ENCODE assay signal across 9 mouse cellular contexts in genomic region chr9:121794972-121795539, GRCm38 (mm10). TPM values are rescaled to one million over a fixed set of nuclear protein-coding genes. Genes with fewer than 3 reads are reported as not detected.
DNase-seq lines count a peak whose midpoint lies in the region; ATAC-seq and TF ChIP-seq lines count a peak whose summit lies in the region.
"Had no signal": no experiment of that assay in that cellular context is flagged by ENCODE, and none has a peak within 500 bp of the region (broad histone marks: within the 10 kb centered on the region; RNA-seq: fewer than 3 reads in every experiment).

No protein-coding gene starts in this region.

- peak; percentile 57 for DNase-seq in kidney, adult 11 months
- peak; percentile 38 for DNase-seq in adipocyte (ENCODE audit: low spot score)
- peak; percentile 18 for DNase-seq in lung, adult 2 months
- no peak for DNase-seq in frontal cortex, postnatal 14 days (ENCODE audit: low spot score in 2 of 2)
- no peak for DNase-seq in B cell, adult 2 months
- DNase-seq: liver, embryonic 13.5 days had no signal

- H3K4me3 ChIP-seq in kidney, embryonic 16.5 days (ENCODE audit: low read length): no peak overlapping the region
- H3K4me3 ChIP-seq in heart, embryonic 15.5 days: no peak overlapping the region
- no peak overlapping the region for H3K4me3 ChIP-seq in lung, adult 2 months (replicated peaks; ENCODE audit: extremely low read depth, low read depth, low read length)
- H3K4me3 ChIP-seq: embryonic facial prominence, embryonic 15.5 days; liver, embryonic 13.5 days had no signal

- no peaks in the 10 kb centered on the region for H3K36me3 ChIP-seq in kidney, embryonic 16.5 days (ENCODE audit: insufficient read depth, low read length)
- no peaks in the 10 kb centered on the region for H3K36me3 ChIP-seq in heart, embryonic 15.5 days
- H3K36me3 ChIP-seq: embryonic facial prominence, embryonic 15.5 days; liver, embryonic 13.5 days had no signal

- no peak for ATAC-seq in kidney, embryonic 16.5 days (ENCODE audit: low FRiP score, low TSS enrichment)
- no peak for ATAC-seq in heart, embryonic 15.5 days (replicated peaks; ENCODE audit: insufficient number of reproducible peaks, insufficient read depth, low FRiP score, low read depth)

- no peaks in the 10 kb centered on the region for H3K9me3 ChIP-seq in kidney, embryonic 16.5 days (ENCODE audit: low read length)
- H3K9me3 ChIP-seq in heart, embryonic 15.5 days (replicated peaks): no peaks in the 10 kb centered on the region
- H3K9me3 ChIP-seq: embryonic facial prominence, embryonic 15.5 days; liver, embryonic 13.5 days had no signal

- no peak for TF ChIP-seq CTCF in lung, adult 2 months (IDR thresholded peaks at IDR 0.05; ENCODE audit: insufficient read depth, low read length)

- peaks cover 7% of the 10 kb centered on the region; the same call in 1 of the 2 replicates for H3K4me1 ChIP-seq in kidney, embryonic 16.5 days (ENCODE audit: insufficient read depth, low read length)
- H3K4me1 ChIP-seq in heart, embryonic 15.5 days (replicated peaks): peaks cover 57% of the 10 kb centered on the region
- no peaks in the 10 kb centered on the region for H3K4me1 ChIP-seq in lung, adult 2 months (ENCODE audit: control insufficient read depth, insufficient read depth, low read length)

- TF ChIP-seq POLR2A in lung, adult 2 months (IDR thresholded peaks at IDR 0.05; ENCODE audit: borderline replicate concordance, extremely low read depth, low read depth, low read length): no peak

- H3K27me3 ChIP-seq in kidney, embryonic 16.5 days (ENCODE audit: insufficient read depth, low read length): no peaks in the 10 kb centered on the region
- H3K27me3 ChIP-seq in heart, embryonic 15.5 days: peaks cover 10% of the 10 kb centered on the region; the same call in 1 of the 2 replicates

- 54% methylated on average over 1 of the region's 1 CpGs for WGBS in kidney, embryonic 16.5 days
- WGBS in heart, embryonic 15.5 days: 29% methylated on average over 1 of the region's 1 CpGs
- 42% methylated on average over 1 of the region's 1 CpGs for WGBS in lung, adult 2 months

- no peak overlapping the region for H3K4me2 ChIP-seq in kidney, embryonic 16.5 days (replicated peaks; ENCODE audit: low read depth, low read length)
- H3K4me2 ChIP-seq in heart, embryonic 15.5 days: no peak overlapping the region
- H3K4me2 ChIP-seq: embryonic facial prominence, embryonic 15.5 days; liver, embryonic 13.5 days had no signal

- no peak overlapping the region for H3K27ac ChIP-seq in kidney, embryonic 16.5 days (ENCODE audit: low read length)
- peak overlapping the region; percentile 53 for H3K27ac ChIP-seq in heart, embryonic 15.5 days
- H3K27ac ChIP-seq: embryonic facial prominence, embryonic 15.5 days; liver, embryonic 13.5 days had no signal

- no peak overlapping the region for H3K9ac ChIP-seq in kidney, embryonic 16.5 days (replicated peaks; ENCODE audit: low read length)
- no peak overlapping the region for H3K9ac ChIP-seq in heart, embryonic 15.5 days
- H3K9ac ChIP-seq: embryonic facial prominence, embryonic 15.5 days; liver, embryonic 13.5 days had no signal

RNA-seq across cellular contexts. Expression of gene Hhatl, which starts 2.7 kb away (rescaled TPM):
- 0.50 and 0.56 TPM in 2 replicates for polyA plus RNA-seq in kidney, embryonic 16.5 days (2015; fragmentation: Nextera tagmentation; extraction: Ambion mirVana)
- 17.5 and 18.3 TPM in 2 replicates for polyA plus RNA-seq in heart, embryonic 15.5 days (2015; fragmentation: Nextera tagmentation; extraction: Ambion mirVana)
- polyA plus RNA-seq in lung, adult 2 months (2012; rRNA removed): 7.4 and 11.0 TPM in 2 replicates

RNA-seq across cellular contexts. Expression of gene Klhl40, which starts 17.6 kb away (rescaled TPM):
- 0.72 and 0.99 TPM in 2 replicates for polyA plus RNA-seq in kidney, embryonic 16.5 days (2015; fragmentation: Nextera tagmentation; extraction: Ambion mirVana)
- 4.5 and 5.5 TPM in 2 replicates for polyA plus RNA-seq in heart, embryonic 15.5 days (2015; fragmentation: Nextera tagmentation; extraction: Ambion mirVana)
- 0.49 and 4.4 TPM in 2 replicates for polyA plus RNA-seq in lung, adult 2 months (2012; rRNA removed)

RNA-seq across cellular contexts. Expression of gene Zfp651, which starts 35.9 kb away (rescaled TPM):
- 8.1 and 9.5 TPM in 2 replicates for polyA plus RNA-seq in kidney, embryonic 16.5 days (2015; fragmentation: Nextera tagmentation; extraction: Ambion mirVana)
- 18.2 and 23.0 TPM in 2 replicates for polyA plus RNA-seq in heart, embryonic 15.5 days (2015; fragmentation: Nextera tagmentation; extraction: Ambion mirVana)
- 26.8 and 46.2 TPM in 2 replicates for polyA plus RNA-seq in lung, adult 2 months (2012; rRNA removed)

RNA-seq across cellular contexts. Expression of gene Ccdc13, which starts 44.2 kb away (rescaled TPM):
- 0.58 and 0.71 TPM in 2 replicates for polyA plus RNA-seq in kidney, embryonic 16.5 days (2015; fragmentation: Nextera tagmentation; extraction: Ambion mirVana)
- 0.23 TPM in 1 of 2 replicates, not detected in the other for polyA plus RNA-seq in heart, embryonic 15.5 days (2015; fragmentation: Nextera tagmentation; extraction: Ambion mirVana)
- 4.2 and 5.1 TPM in 2 replicates for polyA plus RNA-seq in lung, adult 2 months (2012; rRNA removed)
- polyA plus RNA-seq: liver, embryonic 13.5 days had no signal

Comparison
In these comparisons a context has a peak if more than half of its experiments do, and no peak if none do; other contexts are left out.
1. DNase-seq: peak in kidney, adult 11 months (single experiment), adipocyte (single experiment) and lung, adult 2 months (single experiment); none in frontal cortex, postnatal 14 days (0 of 2) and B cell, adult 2 months (0 of 2).